In genomic region chr6:122495082-122495881, GRCm38 (mm10) we compare ENCODE assay signal across 9 mouse cellular contexts. TPM values are rescaled to one million over a fixed set of nuclear protein-coding genes. Genes with fewer than 3 reads are reported as not detected.
A peak's percentile ranks its signal among the peaks of the same experiment; 100 is the strongest.
DNase-seq lines count a peak whose midpoint lies in the region; ATAC-seq and TF ChIP-seq lines count a peak whose summit lies in the region.
"Had no signal": no experiment of that assay in that cellular context is flagged by ENCODE, and none has a peak within 500 bp of the region (broad histone marks: within the 10 kb centered on the region; RNA-seq: fewer than 3 reads in every experiment).

No protein-coding gene starts in this region.

- peak overlapping the region; percentile 10; the same call in 1 of the 2 replicates for H3K4me2 ChIP-seq in limb, embryonic 11.5 days (ENCODE audit: low read depth, severe bottlenecking)

- no peaks in the 10 kb centered on the region for H3K36me3 ChIP-seq in embryonic facial prominence, embryonic 10.5 days (replicated peaks)
- H3K36me3 ChIP-seq in limb, embryonic 11.5 days (ENCODE audit: control insufficient read depth, insufficient read depth, low read length): no peaks in the 10 kb centered on the region

- no peak for TF ChIP-seq CTCF in left cerebral cortex, adult 2 months (IDR thresholded peaks at IDR 0.05)

- peak; percentile 17 to 20 for DNase-seq in left cerebral cortex, adult 2 months (ENCODE audit: extremely low spot score in 1 of 2, low spot score in 2 of 2)
- no peak for DNase-seq in left cerebral cortex, adult 8-10 months (ENCODE audit: low spot score in 2 of 2)
- peak; percentile 68 for DNase-seq in embryonic facial prominence, embryonic 10.5 days (ENCODE audit: low spot score)
- DNase-seq in heart, postnatal 14 days: peak; percentile 24 to 35
- DNase-seq in limb, embryonic 11.5 days (ENCODE audit: low spot score): peak; percentile 80
- peak; percentile 64 for DNase-seq in neural tube, embryonic 10.5 days (ENCODE audit: extremely low spot score, low spot score)
- no peak for DNase-seq in gastrocnemius, adult 8-10 months (ENCODE audit: low spot score in 2 of 2)

- peaks cover 48% of the 10 kb centered on the region for H3K4me1 ChIP-seq in embryonic facial prominence, embryonic 10.5 days
- peaks cover 18% of the 10 kb centered on the region for H3K4me1 ChIP-seq in limb, embryonic 11.5 days (ENCODE audit: control insufficient read depth, insufficient read depth, low read length)

- intact Hi-C loops in left cerebral cortex, adult 2 months (cut with DNase I): loop anchor here (1.0 to 5.0 kb wide), 3 partner anchors 24 to 163 kb away; no protein-coding TSS in a partner anchor
- intact Hi-C loops in heart, postnatal 14 days (cut with DNase I): loop anchor here (2.0 kb wide), 1 partner anchor 66 kb away; no protein-coding TSS in a partner anchor

- H3K4me3 ChIP-seq in left cerebral cortex, adult 2 months: peak overlapping the region; percentile 6; the same call in 1 of the 2 replicates
- H3K4me3 ChIP-seq in embryonic facial prominence, embryonic 10.5 days: peak overlapping the region; percentile 37
- H3K4me3 ChIP-seq in limb, embryonic 11.5 days (ENCODE audit: low read depth, low read length): no peak overlapping the region

- ATAC-seq in limb, embryonic 11.5 days (ENCODE audit: insufficient number of reproducible peaks, low FRiP score, low TSS enrichment, low read depth): peak; percentile 32
- ATAC-seq in megakaryocyte, adult 5-6 weeks (ENCODE audit: poor library complexity, severe bottlenecking): no peak

- H3K9ac ChIP-seq in limb, embryonic 11.5 days (ENCODE audit: low read length): peak overlapping the region; percentile 47
- H3K9ac ChIP-seq: liver, embryonic 14.5 days had no signal

- peak overlapping the region; percentile 21 for H3K27ac ChIP-seq in left cerebral cortex, adult 2 months
- peak overlapping the region; percentile 85 for H3K27ac ChIP-seq in embryonic facial prominence, embryonic 10.5 days (replicated peaks)
- H3K27ac ChIP-seq in limb, embryonic 11.5 days (replicated peaks; ENCODE audit: low read depth, low read length): peak overlapping the region; percentile 70
- H3K27ac ChIP-seq: liver, embryonic 14.5 days had no signal

- no peaks in the 10 kb centered on the region for H3K9me3 ChIP-seq in embryonic facial prominence, embryonic 10.5 days
- no peaks in the 10 kb centered on the region for H3K9me3 ChIP-seq in limb, embryonic 11.5 days (ENCODE audit: control insufficient read depth, low read length)

- 0 out of 2 replicates have a peak, but pooled peaks cover 5% of the 10 kb centered on the region for H3K27me3 ChIP-seq in embryonic facial prominence, embryonic 10.5 days (replicated peaks; ENCODE audit: low read depth, poor library complexity, severe bottlenecking)
- no peaks in the 10 kb centered on the region for H3K27me3 ChIP-seq in limb, embryonic 11.5 days (ENCODE audit: control insufficient read depth, insufficient read depth, low read length)

- 10% methylated on average over 21 of the region's 21 CpGs for WGBS in embryonic facial prominence, embryonic 10.5 days
- WGBS in limb, embryonic 11.5 days: 12% methylated on average over 21 of the region's 21 CpGs

RNA-seq across cellular contexts. Expression of gene Rimklb, which starts 3.3 kb away (rescaled TPM):
- total RNA-seq in left cerebral cortex, adult 2 months (2021): 10 to 100 TPM; 80.3 to 80.6 TPM
- 10 to 100 TPM; 59.9 to 73.3 (median 65.8) TPM for total RNA-seq in left cerebral cortex, adult 8-10 months (2022)
- polyA plus RNA-seq in embryonic facial prominence, embryonic 10.5 days (2016; fragmentation: Nextera tagmentation; extraction: Ambion mirVana): 35.9 and 40.3 TPM in 2 replicates
- total RNA-seq in heart, postnatal 14 days (2021): under 1 TPM in 1 of 2 experiments, not detected in 1; 0.20 TPM
- 50.7 and 56.2 TPM in 2 replicates for polyA plus RNA-seq in limb, embryonic 11.5 days (2014; fragmentation: Nextera tagmentation; extraction: Ambion mirVana)
- total RNA-seq in megakaryocyte, adult 5-6 weeks (2015): not detected in 2 replicates
- total RNA-seq in megakaryocyte, adult 5-6 weeks (2017): not detected in 2 replicates
- total RNA-seq in gastrocnemius, adult 8-10 months (2022): 1 to 10 TPM in 1 of 4 experiments, under 1 TPM in 2, not detected in 1; 0.22 to 1.3 (median 0.80) TPM

RNA-seq across cellular contexts. Expression of gene Mfap5, which starts 10.4 kb away (rescaled TPM):
- under 1 TPM; 0.33 to 0.63 TPM for total RNA-seq in left cerebral cortex, adult 2 months (2021)
- 1 to 10 TPM in 1 of 4 experiments, not detected in 3; 1.3 TPM for total RNA-seq in left cerebral cortex, adult 8-10 months (2022)
- 0.59 and 0.62 TPM in 2 replicates for polyA plus RNA-seq in embryonic facial prominence, embryonic 10.5 days (2016; fragmentation: Nextera tagmentation; extraction: Ambion mirVana)
- total RNA-seq in heart, postnatal 14 days (2021): 10 to 100 TPM; 82.5 to 86.0 TPM
- polyA plus RNA-seq in limb, embryonic 11.5 days (2014; fragmentation: Nextera tagmentation; extraction: Ambion mirVana): 0.33 and 0.44 TPM in 2 replicates
- total RNA-seq in megakaryocyte, adult 5-6 weeks (2015): not detected in 2 replicates
- not detected in 2 replicates for total RNA-seq in megakaryocyte, adult 5-6 weeks (2017)
- 10 to 100 TPM in 3 of 4 experiments, 1 to 10 TPM in 1; 9.2 to 17.7 (median 13.8) TPM for total RNA-seq in gastrocnemius, adult 8-10 months (2022)

RNA-seq across cellular contexts. Expression of gene Aicda, which starts 58.3 kb away (rescaled TPM):
- total RNA-seq in left cerebral cortex, adult 2 months (2021): not detected
- total RNA-seq in left cerebral cortex, adult 8-10 months (2022): not detected
- 0.14 TPM in 1 of 2 replicates, not detected in the other for polyA plus RNA-seq in embryonic facial prominence, embryonic 10.5 days (2016; fragmentation: Nextera tagmentation; extraction: Ambion mirVana)
- total RNA-seq in heart, postnatal 14 days (2021): not detected
- polyA plus RNA-seq in limb, embryonic 11.5 days (2014; fragmentation: Nextera tagmentation; extraction: Ambion mirVana): 0.09 and 0.24 TPM in 2 replicates
- total RNA-seq in megakaryocyte, adult 5-6 weeks (2015): 0.07 TPM in 1 of 2 replicates, not detected in the other
- not detected in 2 replicates for total RNA-seq in megakaryocyte, adult 5-6 weeks (2017)
- not detected for total RNA-seq in gastrocnemius, adult 8-10 months (2022)
- polyA plus RNA-seq: liver, embryonic 14.5 days had no signal

Comparison
In these comparisons a context has a peak if more than half of its experiments do, and no peak if none do; other contexts are left out.
1. DNase-seq: peak in left cerebral cortex, adult 2 months (2 of 2), embryonic facial prominence, embryonic 10.5 days (single experiment), heart, postnatal 14 days (2 of 2), limb, embryonic 11.5 days (single experiment) and neural tube, embryonic 10.5 days (single experiment); none in left cerebral cortex, adult 8-10 months (0 of 2) and gastrocnemius, adult 8-10 months (0 of 2).
2. H3K27ac ChIP-seq: peak in every context shown above with its lines; median percentile 85 in embryonic facial prominence, embryonic 10.5 days; 70 in limb, embryonic 11.5 days; 21 in left cerebral cortex, adult 2 months.
3. RNA of gene Rimklb, which starts 3.3 kb away (total RNA-seq): 80.3 to 80.6 TPM in left cerebral cortex, adult 2 months and 59.9 to 73.3 TPM in left cerebral cortex, adult 8-10 months; 0.22 to 1.3 TPM in gastrocnemius, adult 8-10 months, 0.20 TPM in heart, postnatal 14 days and not detected in megakaryocyte, adult 5-6 weeks; every median in the first group is over 10 times any median in the second.
4. RNA of gene Mfap5, which starts 10.4 kb away (total RNA-seq): 82.5 to 86.0 TPM in heart, postnatal 14 days and 9.2 to 17.7 TPM in gastrocnemius, adult 8-10 months; 1.3 TPM in left cerebral cortex, adult 8-10 months, 0.33 to 0.63 TPM in left cerebral cortex, adult 2 months and not detected in megakaryocyte, adult 5-6 weeks; every median in the first group is over 4 times any median in the second.